In the genomic region with DNA sequence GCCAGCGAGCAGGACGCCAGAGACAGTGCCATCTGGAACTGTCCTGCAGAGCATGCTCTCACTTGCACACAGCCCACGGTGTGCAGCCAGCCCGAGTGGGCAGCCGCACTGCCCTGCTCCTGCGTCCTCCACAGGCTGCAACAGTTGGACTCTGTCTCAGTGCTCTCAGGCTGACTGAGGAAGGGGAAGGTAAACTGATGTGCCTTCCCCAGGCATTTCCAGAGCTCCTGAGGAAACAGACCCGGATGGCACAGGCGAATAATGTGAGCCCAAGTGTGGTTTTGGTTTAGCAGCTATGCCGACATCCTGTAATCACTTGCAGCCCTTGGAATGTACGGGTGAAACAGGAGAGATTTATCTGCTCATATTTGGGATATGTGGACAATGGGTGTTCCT, we compare ENCODE assay signal across 9 mouse cellular contexts. TPM values are rescaled to one million over a fixed set of nuclear protein-coding genes. Genes with fewer than 3 reads are reported as not detected.
DNase-seq lines count a peak whose midpoint lies in the region; ATAC-seq and TF ChIP-seq lines count a peak whose summit lies in the region.
"Had no signal": no experiment of that assay in that cellular context is flagged by ENCODE, and none has a peak within 500 bp of the region (broad histone marks: within the 10 kb centered on the region; RNA-seq: fewer than 3 reads in every experiment).

No protein-coding gene starts in this region.

- peak overlapping the region; percentile 78 for H3K27ac ChIP-seq in gastrocnemius, adult 2 months
- peak overlapping the region; percentile 91 for H3K27ac ChIP-seq in hindbrain, embryonic 13.5 days
- H3K27ac ChIP-seq in midbrain, embryonic 16.5 days (ENCODE audit: low read length), result peak overlapping the region; percentile 83
- H3K27ac ChIP-seq in liver, postnatal 0 days (ENCODE audit: low read depth), result no peak overlapping the region

- H3K4me1 ChIP-seq in hindbrain, embryonic 13.5 days (replicated peaks), result peaks cover 72% of the 10 kb centered on the region
- peaks cover 33% of the 10 kb centered on the region for H3K4me1 ChIP-seq in midbrain, embryonic 16.5 days (ENCODE audit: control insufficient read depth, insufficient read depth, low read length)
- no peaks in the 10 kb centered on the region for H3K4me1 ChIP-seq in liver, postnatal 0 days (ENCODE audit: insufficient read depth)

- H3K27me3 ChIP-seq in hindbrain, embryonic 13.5 days, result 0 out of 2 replicates have a peak, but pooled peaks cover 16% of the 10 kb centered on the region
- peaks cover 5% of the 10 kb centered on the region; the same call in 1 of the 2 replicates for H3K27me3 ChIP-seq in midbrain, embryonic 16.5 days (ENCODE audit: control insufficient read depth, insufficient read depth, low read depth, low read length)
- H3K27me3 ChIP-seq in liver, postnatal 0 days (ENCODE audit: insufficient read depth, low read length), result peaks cover 75% of the 10 kb centered on the region

- H3K9me3 ChIP-seq in hindbrain, embryonic 13.5 days, result no peaks in the 10 kb centered on the region
- no peaks in the 10 kb centered on the region for H3K9me3 ChIP-seq in midbrain, embryonic 16.5 days (replicated peaks; ENCODE audit: control insufficient read depth, low read length, poor library complexity, severe bottlenecking)
- H3K9me3 ChIP-seq in liver, postnatal 0 days (ENCODE audit: low read length), result no peaks in the 10 kb centered on the region

- TF ChIP-seq EP300 in liver, postnatal 0 days (IDR thresholded peaks at IDR 0.05; ENCODE audit: low read depth), result no peak

- ATAC-seq in hindbrain, embryonic 13.5 days (ENCODE audit: low FRiP score), result peak; percentile 51; the same call in 1 of the 2 replicates
- ATAC-seq in midbrain, embryonic 16.5 days, result peak; percentile 64; the same call in 1 of the 2 replicates
- ATAC-seq in liver, postnatal 0 days, result no peak

- WGBS in hindbrain, embryonic 13.5 days, result 20% methylated on average over 10 of the region's 10 CpGs
- WGBS in midbrain, embryonic 16.5 days, result 34% methylated on average over 10 of the region's 10 CpGs
- 47% methylated on average over 10 of the region's 10 CpGs for WGBS in liver, postnatal 0 days (ENCODE audit: insufficient replicate concordance)

- peak overlapping the region; percentile 74 for H3K9ac ChIP-seq in hindbrain, embryonic 13.5 days
- peak overlapping the region; percentile 63 for H3K9ac ChIP-seq in midbrain, embryonic 16.5 days (ENCODE audit: low read depth, low read length)
- H3K9ac ChIP-seq in liver, postnatal 0 days (replicated peaks), result no peak overlapping the region

- TF ChIP-seq CTCF in gastrocnemius, adult 2 months (IDR thresholded peaks at IDR 0.05), result no peak
- TF ChIP-seq CTCF in liver, postnatal 0 days (IDR thresholded peaks at IDR 0.05; ENCODE audit: low read depth), result no peak

- peak overlapping the region; percentile 77 for H3K4me2 ChIP-seq in hindbrain, embryonic 13.5 days
- H3K4me2 ChIP-seq in midbrain, embryonic 16.5 days (ENCODE audit: low read length), result peak overlapping the region; percentile 59
- no peak overlapping the region for H3K4me2 ChIP-seq in liver, postnatal 0 days (ENCODE audit: low read depth, low read length)

- peak; percentile 47 for DNase-seq in gastrocnemius, adult 2 months
- no peak for DNase-seq in gastrocnemius, postnatal 10 days
- peak; percentile 72 for DNase-seq in embryo, embryonic 10 days (ENCODE audit: low spot score)
- DNase-seq in right cerebral cortex, postnatal 14 days, result no peak
- DNase-seq in liver, postnatal 0 days, result no peak
- no peak for DNase-seq in cerebellum, postnatal 36 days

- H3K36me3 ChIP-seq in hindbrain, embryonic 13.5 days, result no peaks in the 10 kb centered on the region
- H3K36me3 ChIP-seq in midbrain, embryonic 16.5 days (ENCODE audit: control insufficient read depth, insufficient read depth, low read length), result no peaks in the 10 kb centered on the region
- H3K36me3 ChIP-seq in liver, postnatal 0 days (replicated peaks; ENCODE audit: insufficient read depth, low read length), result no peaks in the 10 kb centered on the region

- intact Hi-C loops in gastrocnemius, adult 2 months (cut with DNase I), result no loop called here

- peak overlapping the region; percentile 64 for H3K4me3 ChIP-seq in gastrocnemius, adult 2 months
- peak overlapping the region; percentile 41 for H3K4me3 ChIP-seq in hindbrain, embryonic 13.5 days
- peak overlapping the region; percentile 24 for H3K4me3 ChIP-seq in midbrain, embryonic 16.5 days (ENCODE audit: low read depth, low read length)
- H3K4me3 ChIP-seq in liver, postnatal 0 days (ENCODE audit: low read depth, low read length), result no peak overlapping the region

RNA-seq across cellular contexts. Expression of gene Ebf3, which starts 10.5 kb away (rescaled TPM):
- 1 to 10 TPM; 7.2 to 7.7 TPM for total RNA-seq in gastrocnemius, adult 2 months (2021)
- 10 to 100 TPM; 16.0 to 27.5 TPM for total RNA-seq in gastrocnemius, postnatal 10 days (2021)
- polyA plus RNA-seq in hindbrain, embryonic 13.5 days (2015; fragmentation: Nextera tagmentation; extraction: Ambion mirVana), result 22.2 and 27.7 TPM in 2 replicates
- 8.8 and 9.0 TPM in 2 replicates for polyA plus RNA-seq in midbrain, embryonic 16.5 days (2015; fragmentation: Nextera tagmentation; extraction: Ambion mirVana)
- 0.05 TPM in 1 of 2 replicates, not detected in the other for polyA plus RNA-seq in liver, postnatal 0 days (2015; fragmentation: Nextera tagmentation; extraction: Ambion mirVana)
- total RNA-seq: megakaryocyte-erythroid progenitor cell, adult 5-6 weeks had no signal

Comparison
In these comparisons a context has a peak if more than half of its experiments do, and no peak if none do; other contexts are left out.
1. DNase-seq: peak in gastrocnemius, adult 2 months (single experiment) and embryo, embryonic 10 days (single experiment); none in gastrocnemius, postnatal 10 days (single experiment), right cerebral cortex, postnatal 14 days (single experiment), liver, postnatal 0 days (single experiment) and cerebellum, postnatal 36 days (0 of 2).